13 mouse cellular contexts compared by ENCODE assay signal in genomic region chr1:90222427-90222901, GRCm38 (mm10). TPM values are rescaled to one million over a fixed set of nuclear protein-coding genes. Genes with fewer than 3 reads are reported as not detected.
DNase-seq lines count a peak whose midpoint lies in the region; ATAC-seq and TF ChIP-seq lines count a peak whose summit lies in the region.
"Had no signal": no experiment of that assay in that cellular context is flagged by ENCODE, and none has a peak within 500 bp of the region (broad histone marks: within the 10 kb centered on the region; RNA-seq: fewer than 3 reads in every experiment).

No protein-coding gene starts in this region.

- H3K4me3 ChIP-seq in forebrain, embryonic 12.5 days (replicated peaks) = no peak overlapping the region
- H3K4me3 ChIP-seq in hindbrain, embryonic 15.5 days = no peak overlapping the region
- no peak overlapping the region for H3K4me3 ChIP-seq in midbrain, postnatal 0 days (ENCODE audit: low read depth, low read length)
- H3K4me3 ChIP-seq: limb, embryonic 15.5 days had no signal

- H3K9me3 ChIP-seq in forebrain, embryonic 12.5 days = no peaks in the 10 kb centered on the region
- no peaks in the 10 kb centered on the region for H3K9me3 ChIP-seq in hindbrain, embryonic 15.5 days
- H3K9me3 ChIP-seq in midbrain, postnatal 0 days (ENCODE audit: low read length) = no peaks in the 10 kb centered on the region
- H3K9me3 ChIP-seq: limb, embryonic 15.5 days had no signal

- peak; percentile 40 for ATAC-seq in forebrain, embryonic 12.5 days (ENCODE audit: low FRiP score)
- peak; percentile 14; the same call in 1 of the 2 replicates for ATAC-seq in hindbrain, embryonic 15.5 days (ENCODE audit: low FRiP score, low read depth)
- no peak for ATAC-seq in midbrain, postnatal 0 days (ENCODE audit: low FRiP score)
- ATAC-seq: Patski had no signal

- 23% methylated on average over 17 of the region's 17 CpGs for WGBS in forebrain, embryonic 12.5 days
- WGBS in hindbrain, embryonic 15.5 days = 21% methylated on average over 17 of the region's 17 CpGs
- 18% methylated on average over 17 of the region's 17 CpGs for WGBS in midbrain, postnatal 0 days

- H3K27me3 ChIP-seq in forebrain, embryonic 12.5 days = 0 out of 2 replicates have a peak, but pooled peaks cover 4% of the 10 kb centered on the region
- no peaks in the 10 kb centered on the region for H3K27me3 ChIP-seq in hindbrain, embryonic 15.5 days
- no peaks in the 10 kb centered on the region for H3K27me3 ChIP-seq in midbrain, postnatal 0 days (ENCODE audit: insufficient read depth, low read length)
- H3K27me3 ChIP-seq: CH12.LX; limb, embryonic 15.5 days; Patski had no signal

- intact Hi-C loops in gastrocnemius, postnatal 14 days (cut with DNase I; ENCODE audit: low total_unique reads) = no loop called here

- H3K36me3 ChIP-seq in forebrain, embryonic 12.5 days (replicated peaks) = no peaks in the 10 kb centered on the region; the same call in 1 of the 2 replicates
- no peaks in the 10 kb centered on the region for H3K36me3 ChIP-seq in hindbrain, embryonic 15.5 days
- no peaks in the 10 kb centered on the region for H3K36me3 ChIP-seq in midbrain, postnatal 0 days (ENCODE audit: insufficient read depth, low read length)

- peak overlapping the region; percentile 80 for H3K27ac ChIP-seq in forebrain, embryonic 12.5 days
- H3K27ac ChIP-seq in hindbrain, embryonic 15.5 days (replicated peaks) = peak overlapping the region; percentile 46; the same call in 1 of the 2 replicates
- peak overlapping the region; percentile 45; the same call in 1 of the 2 replicates for H3K27ac ChIP-seq in midbrain, postnatal 0 days (ENCODE audit: low read depth, low read length)
- H3K27ac ChIP-seq: limb, embryonic 15.5 days had no signal

- no peak for TF ChIP-seq CTCF in midbrain, postnatal 0 days (IDR thresholded peaks at IDR 0.05)

- H3K4me1 ChIP-seq in forebrain, embryonic 12.5 days = peaks cover 62% of the 10 kb centered on the region
- H3K4me1 ChIP-seq in hindbrain, embryonic 15.5 days (replicated peaks) = peaks cover 33% of the 10 kb centered on the region
- peaks cover 8% of the 10 kb centered on the region; the same call in 1 of the 2 replicates for H3K4me1 ChIP-seq in midbrain, postnatal 0 days (ENCODE audit: insufficient read depth, low read length)

- 0 out of 2 replicates have a peak overlapping the region, but pooled peaks have one; percentile 25 for H3K9ac ChIP-seq in forebrain, embryonic 12.5 days
- H3K9ac ChIP-seq in hindbrain, embryonic 15.5 days = no peak overlapping the region
- 0 out of 2 replicates have a peak overlapping the region, but pooled peaks have one; percentile 26 for H3K9ac ChIP-seq in midbrain, postnatal 0 days (replicated peaks; ENCODE audit: low read length, poor library complexity, severe bottlenecking)
- H3K9ac ChIP-seq: limb, embryonic 15.5 days; lung, embryonic 14.5 days had no signal

- peak overlapping the region; percentile 41 for H3K4me2 ChIP-seq in forebrain, embryonic 12.5 days
- H3K4me2 ChIP-seq in hindbrain, embryonic 15.5 days = peak overlapping the region; percentile 29
- H3K4me2 ChIP-seq in midbrain, postnatal 0 days (ENCODE audit: low read depth, low read length, poor library complexity, severe bottlenecking) = 0 out of 2 replicates have a peak overlapping the region, but pooled peaks have one; percentile 16
- H3K4me2 ChIP-seq: limb, embryonic 15.5 days; lung, embryonic 14.5 days had no signal

- DNase-seq in embryo, embryonic 9.5 days (ENCODE audit: extremely low spot score) = peak; percentile 29
- DNase-seq in midbrain, postnatal 0 days (ENCODE audit: low spot score) = peak; percentile 48
- DNase-seq in retina, embryonic 14.5 days (ENCODE audit: low spot score) = no peak
- no peak for DNase-seq in gastrocnemius, postnatal 14 days
- DNase-seq in kidney, postnatal 14 days = no peak
- DNase-seq: heart, postnatal 4 days; lung, embryonic 14.5 days; thymus, postnatal 4 days had no signal

RNA-seq across cellular contexts. Expression of gene Ackr3, which starts 18.7 kb away (rescaled TPM):
- polyA plus RNA-seq in forebrain, embryonic 12.5 days (2016; fragmentation: Nextera tagmentation; extraction: Ambion mirVana) = 25.5 and 28.7 TPM in 2 replicates
- 9.6 and 10.4 TPM in 2 replicates for polyA plus RNA-seq in hindbrain, embryonic 15.5 days (2015; fragmentation: Nextera tagmentation; extraction: Ambion mirVana)
- total RNA-seq in midbrain, postnatal 0 days (2014; rRNA removed) = 7.9 and 9.6 TPM in 2 replicates
- polyA plus RNA-seq in midbrain, postnatal 0 days (2015; fragmentation: Nextera tagmentation; extraction: Ambion mirVana) = 4.5 and 5.7 TPM in 2 replicates
- 10 to 100 TPM; 14.1 to 16.2 TPM for total RNA-seq in gastrocnemius, postnatal 14 days (2021)

Comparison
In these comparisons a context has a peak if more than half of its experiments do, and no peak if none do; other contexts are left out.
1. DNase-seq: peak in embryo, embryonic 9.5 days (single experiment) and midbrain, postnatal 0 days (single experiment); none in retina, embryonic 14.5 days (single experiment), gastrocnemius, postnatal 14 days (single experiment) and kidney, postnatal 14 days (single experiment).
2. Peak in every context shown above with its lines, with median percentiles within 50 percentile points of each other: H3K27ac ChIP-seq and H3K4me2 ChIP-seq.